Mouse (Mus musculus): ENCODE data around the gene Fgfr4. TPM values are rescaled to one million over a fixed set of nuclear protein-coding genes. Genes with fewer than 3 reads are reported as not detected.

The Fgfr4 gene
- 0.84 and 2.5 TPM in 2 replicates for total RNA-seq (2014; rRNA removed)
- 1.0 and 1.5 TPM in 2 replicates for polyA plus RNA-seq (2015; fragmentation: Nextera tagmentation; extraction: Ambion mirVana)

GRCm38 (mm10) chr13:55152621-55153415 is at the start of gene Fgfr4:
Fgfr4 (plus strand) TSS chr13:55152640.
- peak; percentile 47; the same call in 1 of the 2 replicates for ATAC-seq
- Histone ChIP-seq H3K9me3 (ENCODE audit: low read length) (no peaks in the 10 kb centered on the region), H3K4me3 (ENCODE audit: low read length) (peak within 1 kb of the TSS; percentile 50), H3K4me2 (ENCODE audit: low read depth, low read length) (peak within 1 kb of the TSS; percentile 93), H3K27ac (no peak within 1 kb of the TSS), H3K9ac (replicated peaks; ENCODE audit: low read length) (peak within 1 kb of the TSS; percentile 44), H3K27me3 (ENCODE audit: insufficient read depth, low read length) (no peaks in the 10 kb centered on the region), H3K4me1 (ENCODE audit: insufficient read depth, low read length) (0 out of 2 replicates have a peak, but pooled peaks cover 9% of the 10 kb centered on the region), H3K36me3 (ENCODE audit: insufficient read depth, low read length) (no peaks in the 10 kb centered on the region)
- 3% methylated on average over 66 of the region's 68 CpGs for WGBS
- no peak for DNase-seq (ENCODE audit: low spot score)
- TF ChIP-seq CTCF (IDR thresholded peaks at IDR 0.05; ENCODE audit: low read depth) = no peak

DNA sequence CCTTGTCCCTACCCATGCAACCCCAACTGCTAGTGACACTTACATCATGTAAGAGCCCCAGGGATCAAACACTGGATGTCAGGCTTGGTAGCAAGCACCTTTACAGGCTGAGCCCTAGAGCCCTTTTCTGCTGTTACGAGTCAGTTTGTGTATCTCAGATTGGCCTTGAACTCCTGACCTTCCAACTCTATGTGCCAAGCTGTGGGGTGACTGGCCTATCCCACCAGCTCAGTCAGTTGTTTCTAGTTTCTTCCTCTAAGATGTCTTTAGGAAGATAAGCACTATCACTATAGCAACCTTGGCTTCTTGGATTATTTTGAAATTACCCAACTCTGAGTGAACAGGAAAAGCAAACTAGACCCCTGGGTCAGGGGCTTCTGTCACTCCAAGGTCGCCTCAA is 49.1 kb upstream of the Fgfr4 start:
- Histone ChIP-seq H3K36me3 (ENCODE audit: insufficient read depth, low read length) (no peaks in the 10 kb centered on the region), H3K4me3 (ENCODE audit: low read length) (no peak overlapping the region), H3K4me2 (ENCODE audit: low read depth, low read length) (no peak overlapping the region), H3K27ac (no peak overlapping the region), H3K9me3 (ENCODE audit: low read length) (no peaks in the 10 kb centered on the region), H3K27me3 (ENCODE audit: insufficient read depth, low read length) (no peaks in the 10 kb centered on the region), H3K4me1 (ENCODE audit: insufficient read depth, low read length) (peaks cover 7% of the 10 kb centered on the region), H3K9ac (replicated peaks; ENCODE audit: low read length) (no peak overlapping the region)
- TF ChIP-seq CTCF (IDR thresholded peaks at IDR 0.05; ENCODE audit: low read depth) = no peak
- DNase-seq (ENCODE audit: low spot score) (no peak), ATAC-seq (no peak)
- 73% methylated on average over 2 of the region's 2 CpGs for WGBS

DNA sequence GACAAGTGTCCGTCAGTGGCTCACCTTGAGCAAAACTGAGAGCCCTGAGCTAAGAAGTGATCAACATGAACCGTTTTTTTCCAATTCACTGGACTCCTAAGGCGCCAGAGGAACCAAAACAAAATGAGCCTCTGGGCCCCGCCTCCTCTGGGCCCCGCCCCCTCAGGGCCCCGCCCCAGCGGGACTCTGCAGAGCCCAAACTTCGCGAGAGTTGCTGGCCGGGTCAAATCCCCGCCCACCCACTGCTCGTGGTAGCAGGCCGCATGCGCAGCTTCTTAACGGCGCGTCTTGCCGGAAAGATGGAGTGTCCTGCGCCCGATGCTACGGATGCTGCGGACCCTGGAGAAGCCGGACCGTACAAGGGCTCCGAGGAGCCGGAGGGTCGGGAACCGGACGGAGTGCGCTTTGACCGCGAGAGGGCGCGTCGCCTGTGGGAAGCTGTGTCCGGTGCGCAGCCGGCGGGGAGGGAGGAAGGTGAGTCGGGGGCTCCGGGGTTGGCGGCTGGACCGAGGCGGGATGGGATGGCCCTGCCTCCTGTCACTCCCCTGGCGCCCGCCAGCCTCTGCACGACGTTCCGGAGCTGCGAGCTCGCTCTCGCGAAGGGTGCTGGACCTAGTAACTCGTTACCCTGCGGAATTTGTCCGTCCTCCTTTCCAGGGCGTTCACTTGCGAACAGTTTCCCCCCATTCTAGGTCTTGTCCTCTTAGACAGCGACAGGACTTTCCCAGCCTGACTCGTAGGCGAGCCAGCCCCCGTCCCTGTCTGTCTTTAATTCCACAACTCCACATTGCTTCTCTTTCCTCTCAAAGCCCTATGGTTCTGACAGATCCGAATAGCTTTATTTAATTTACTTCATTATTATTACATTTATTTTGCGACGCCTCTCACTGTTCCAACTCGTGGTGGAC is 47.1 kb upstream of the Fgfr4 start, which contains the start of gene Zfp346:
Zfp346 (plus strand) TSS at position 267 of the 908 bp plus-strand sequence.
- peak; percentile 99 for DNase-seq (ENCODE audit: low spot score)

GRCm38 (mm10) chr13:55105953-55106691 is 46.3 kb upstream of the Fgfr4 start:
- Histone ChIP-seq H3K4me1 (ENCODE audit: insufficient read depth, low read length) (peaks cover 7% of the 10 kb centered on the region), H3K4me3 (ENCODE audit: low read length) (peak overlapping the region; percentile 93), H3K36me3 (ENCODE audit: insufficient read depth, low read length) (no peaks in the 10 kb centered on the region), H3K4me2 (ENCODE audit: low read depth, low read length) (peak overlapping the region; percentile 87), H3K27me3 (ENCODE audit: insufficient read depth, low read length) (no peaks in the 10 kb centered on the region), H3K27ac (peak overlapping the region; percentile 89; the same call in 1 of the 2 replicates), H3K9me3 (ENCODE audit: low read length) (no peaks in the 10 kb centered on the region), H3K9ac (replicated peaks; ENCODE audit: low read length) (peak overlapping the region; percentile 88)
- TF ChIP-seq CTCF (IDR thresholded peaks at IDR 0.05; ENCODE audit: low read depth) = no peak
- WGBS = 21% methylated on average over 8 of the region's 8 CpGs
- no peak for ATAC-seq
- peak; percentile 14 for DNase-seq (ENCODE audit: low spot score)

More for the DNA sequence above, 47.1 kb upstream of the Fgfr4 start, which contains the start of gene Zfp346:
- Histone ChIP-seq H3K9me3 (ENCODE audit: low read length) (no peaks in the 10 kb centered on the region), H3K27ac (peak within 1 kb of the TSS; percentile 89), H3K27me3 (ENCODE audit: insufficient read depth, low read length) (no peaks in the 10 kb centered on the region), H3K4me3 (ENCODE audit: low read length) (peak within 1 kb of the TSS; percentile 93), H3K9ac (replicated peaks; ENCODE audit: low read length) (peak within 1 kb of the TSS; percentile 88), H3K36me3 (ENCODE audit: insufficient read depth, low read length) (no peaks in the 10 kb centered on the region), H3K4me1 (ENCODE audit: insufficient read depth, low read length) (peaks cover 7% of the 10 kb centered on the region), H3K4me2 (ENCODE audit: low read depth, low read length) (peak within 1 kb of the TSS; percentile 87)
- peak; percentile 95 for ATAC-seq
- under 1% methylated on average over 64 of the region's 66 CpGs for WGBS
- TF ChIP-seq CTCF (IDR thresholded peaks at IDR 0.05; ENCODE audit: low read depth) = peak; percentile 56

DNA sequence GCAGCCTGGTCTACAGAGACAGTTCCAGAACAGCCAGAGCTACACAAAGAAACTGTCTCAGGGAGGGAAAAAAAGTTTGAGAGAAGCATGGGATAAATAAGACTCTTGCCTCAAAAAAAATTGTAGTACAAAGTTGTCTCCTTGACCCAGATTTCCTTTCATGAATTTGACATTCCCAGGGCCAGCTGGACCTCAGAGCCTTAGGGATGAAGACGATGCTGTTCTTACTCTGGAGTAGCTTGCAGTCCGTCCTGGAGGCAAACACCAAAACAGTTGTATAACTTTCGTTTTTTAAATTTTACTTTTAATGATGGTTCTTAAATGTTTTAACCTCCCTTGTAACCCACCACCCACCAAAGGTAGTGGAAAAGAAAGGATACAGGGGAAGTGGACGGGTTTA is 45.3 kb upstream of the Fgfr4 start:
- ATAC-seq (no peak), DNase-seq (ENCODE audit: low spot score) (no peak)
- no peaks in the 10 kb centered on the region for H3K27me3 ChIP-seq (ENCODE audit: insufficient read depth, low read length)
- peaks cover 7% of the 10 kb centered on the region for H3K4me1 ChIP-seq (ENCODE audit: insufficient read depth, low read length)
- H3K9ac ChIP-seq (replicated peaks; ENCODE audit: low read length) = no peak overlapping the region
- H3K27ac ChIP-seq = no peak overlapping the region
- no peak for TF ChIP-seq CTCF (IDR thresholded peaks at IDR 0.05; ENCODE audit: low read depth)
- no peak overlapping the region for H3K4me3 ChIP-seq (ENCODE audit: low read length)
- 90% methylated on average over 4 of the region's 4 CpGs for WGBS
- no peaks in the 10 kb centered on the region for H3K9me3 ChIP-seq (ENCODE audit: low read length)
- H3K36me3 ChIP-seq (ENCODE audit: insufficient read depth, low read length) = no peaks in the 10 kb centered on the region
- no peak overlapping the region for H3K4me2 ChIP-seq (ENCODE audit: low read depth, low read length)

- no peaks in the 10 kb centered on the region for H3K36me3 ChIP-seq (ENCODE audit: insufficient read depth, low read length)
- TF ChIP-seq CTCF (IDR thresholded peaks at IDR 0.05; ENCODE audit: low read depth) = no peak
- no peak overlapping the region for H3K4me3 ChIP-seq (ENCODE audit: low read length)
- no peak overlapping the region for H3K9ac ChIP-seq (replicated peaks; ENCODE audit: low read length)
- ATAC-seq (no peak), DNase-seq (ENCODE audit: low spot score) (no peak)
- H3K9me3 ChIP-seq (ENCODE audit: low read length) = no peaks in the 10 kb centered on the region
- H3K4me1 ChIP-seq (ENCODE audit: insufficient read depth, low read length) = peaks cover 7% of the 10 kb centered on the region
- H3K4me2 ChIP-seq (ENCODE audit: low read depth, low read length) = no peak overlapping the region
- H3K27ac ChIP-seq = no peak overlapping the region
- H3K27me3 ChIP-seq (ENCODE audit: insufficient read depth, low read length) = no peaks in the 10 kb centered on the region
- WGBS = 81% methylated on average over 8 of the region's 8 CpGs
Measured at GRCm38 (mm10) chr13:55107694-55108093, 44.7 kb upstream of the Fgfr4 start.
